Mouse (Mus musculus): ENCODE results near the gene Styxl1.

DNA sequence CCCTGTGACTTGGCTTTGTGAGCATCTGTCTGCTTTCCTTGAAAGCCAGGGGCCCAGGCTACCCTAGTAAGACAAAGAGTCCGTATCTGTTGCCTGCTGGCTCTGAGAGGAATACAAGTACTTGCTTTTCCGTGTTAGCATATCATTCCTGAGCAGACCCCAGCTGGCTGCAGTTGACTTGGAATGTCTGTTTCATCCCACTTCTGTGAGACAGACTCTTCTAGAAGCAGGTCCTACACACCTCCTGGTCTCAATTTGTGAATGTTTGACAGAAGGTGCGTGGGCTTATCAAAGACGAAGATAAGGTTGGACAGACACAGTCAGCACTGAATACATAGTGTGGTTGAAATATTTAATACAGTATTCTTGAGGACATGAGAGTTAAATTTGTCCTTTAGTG lies 65.4 kb downstream of the Styxl1 start:
- TF ChIP-seq CTCF (IDR thresholded peaks at IDR 0.05; ENCODE audit: low read depth), result no peak
- no peak for TF ChIP-seq EP300 (optimal IDR thresholded peaks at IDR 0.05)
